Mouse (Mus musculus) intestine, postnatal 0 days (tissue): ENCODE measurements around the gene Shisa2. TPM values are rescaled to one million over a fixed set of nuclear protein-coding genes. Genes with fewer than 3 reads are reported as not detected.

ENCODE experiments used
- ATAC-seq: fragments of 200-750 bp; cut with Nextera tagmentation; 2 replicates; pipeline ENCODE4 v1.8.0; 2017; ENCODE audit warnings: mild to moderate bottlenecking, moderate TSS enrichment, moderate library complexity
- H3K27ac ChIP-seq: fragments of 300-500 bp; sonication (generic); 2 replicates; pipeline ENCODE4 v1.5.1; 2014; ENCODE audit warnings: mild to moderate bottlenecking, low read depth, low read length, moderate library complexity
- H3K27me3 ChIP-seq: fragments of 300-500 bp; sonication (generic); replicated peaks from 2 replicates; pipeline ENCODE4 v1.6.1; 2014; ENCODE audit warnings: low read length, mixed read lengths; ENCODE audit not compliant: control insufficient read depth, insufficient read depth
- H3K36me3 ChIP-seq: fragments of 300-500 bp; sonication (generic); 2 replicates; pipeline ENCODE4 v1.6.1; 2014; ENCODE audit warnings: mild to moderate bottlenecking, moderate library complexity; ENCODE audit not compliant: control insufficient read depth, insufficient read depth
- H3K4me1 ChIP-seq: fragments of 300-500 bp; sonication (generic); replicated peaks from 2 replicates; pipeline ENCODE4 v1.6.1; 2014; ENCODE audit warnings: antibody characterized with exemption, low read length, mixed read lengths; ENCODE audit not compliant: control insufficient read depth, insufficient read depth
- H3K4me2 ChIP-seq: fragments of 300-500 bp; sonication (generic); replicated peaks from 2 replicates; pipeline ENCODE4 v1.6.1; 2014; ENCODE audit warnings: low read depth, mild to moderate bottlenecking, moderate library complexity
- H3K4me3 ChIP-seq: fragments of 300-500 bp; sonication (generic); 2 replicates; pipeline ENCODE4 v1.5.1; 2014; ENCODE audit warnings: low read depth, low read length
- H3K9ac ChIP-seq: fragments of 300-500 bp; sonication (generic); 2 replicates; pipeline ENCODE4 v1.6.1; 2014; ENCODE audit warnings: mild to moderate bottlenecking, low read depth, low read length
- H3K9me3 ChIP-seq: fragments of 300-500 bp; sonication (generic); 2 replicates; pipeline ENCODE4 v1.6.1; 2016; ENCODE audit warnings: mixed run types; ENCODE audit not compliant: control insufficient read depth
- CTCF ChIP-seq: sonication (generic); IDR thresholded peaks from 2 replicates; pipeline ENCODE4 v1.5.1; 2016; ENCODE audit warnings: low read depth, mild to moderate bottlenecking, control low read depth, antibody characterized with exemption, moderate library complexity
- WGBS: fragments of 180-500 bp; shearing (Covaris S2); extraction: QIAGEN DNeasy Blood & Tissue Kit; methylation state at CpG from one replicate; pipeline ENCODE4 v1.1.7; 2014; 5-methylcytosine and 5-hydroxymethylcytosine counted together
- polyA plus RNA-seq: library from polyadenylated mRNA; unstranded; fragments of >200 nt; fragmentation: Nextera tagmentation; extraction: Ambion mirVana; gene quantifications from 2 replicates; pipeline ENCODE4 v1.2.1, GENCODE M21; 2015

The Shisa2 gene
- polyA plus RNA-seq, 1 experiment from 2014 or later: 4.6 TPM

DNA sequence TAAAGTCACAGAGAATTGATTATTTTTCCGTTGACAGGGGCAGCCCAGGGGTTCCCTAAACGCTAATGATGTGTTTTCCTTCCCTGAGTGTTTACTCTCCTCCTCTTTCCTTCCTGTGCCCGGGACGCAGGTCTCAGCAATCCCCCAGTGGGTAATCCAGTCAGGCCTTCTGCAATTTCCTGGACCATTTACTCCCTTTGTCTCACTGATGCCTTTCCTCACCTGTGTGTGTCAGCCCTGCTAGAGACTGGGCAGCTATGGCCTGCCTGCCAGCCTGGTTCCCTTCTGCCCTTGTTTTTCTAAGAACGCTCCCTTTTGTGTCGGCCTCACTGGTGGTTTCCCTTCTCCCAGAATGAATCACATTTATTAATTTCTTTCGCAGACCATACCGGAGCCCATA is 49.4 kb downstream of the Shisa2 start:
- TF ChIP-seq CTCF: no peak
- WGBS: 35% methylated on average over 8 of the region's 8 CpGs
- no peak overlapping the region for H3K4me2 ChIP-seq
- no peak overlapping the region for H3K27ac ChIP-seq
- no peaks in the 10 kb centered on the region for H3K36me3 ChIP-seq
- no peaks in the 10 kb centered on the region for H3K4me1 ChIP-seq
- H3K27me3 ChIP-seq: no peaks in the 10 kb centered on the region
- H3K4me3 ChIP-seq: no peak overlapping the region
- H3K9me3 ChIP-seq: no peaks in the 10 kb centered on the region
- ATAC-seq: no peak
- H3K9ac ChIP-seq: no peak overlapping the region

- Histone ChIP-seq H3K27me3 (no peaks in the 10 kb centered on the region), H3K36me3 (no peaks in the 10 kb centered on the region), H3K4me1 (no peaks in the 10 kb centered on the region), H3K27ac (no peak overlapping the region), H3K9me3 (no peaks in the 10 kb centered on the region), H3K9ac (no peak overlapping the region), H3K4me3 (no peak overlapping the region), H3K4me2 (no peak overlapping the region)
- 73% methylated on average over 4 of the region's 4 CpGs for WGBS
- no peak for TF ChIP-seq CTCF
- ATAC-seq: no peak
These were observed 50.2 kb downstream of the Shisa2 start for GRCm38 (mm10) chr14:59675330-59675729.

GRCm38 (mm10) chr14:59677598-59678003 is 52.5 kb downstream of the Shisa2 start:
- no peak for ATAC-seq

More at GRCm38 (mm10) chr14:59677598-59678003, 52.5 kb downstream of the Shisa2 start:
- no peak overlapping the region for H3K27ac ChIP-seq
- WGBS: 71% methylated on average over 7 of the region's 7 CpGs
- H3K36me3 ChIP-seq: no peaks in the 10 kb centered on the region
- no peak for TF ChIP-seq CTCF
- no peaks in the 10 kb centered on the region for H3K4me1 ChIP-seq
- no peaks in the 10 kb centered on the region for H3K27me3 ChIP-seq
- H3K4me2 ChIP-seq: no peak overlapping the region
- no peak overlapping the region for H3K4me3 ChIP-seq
- H3K9ac ChIP-seq: no peak overlapping the region
- no peaks in the 10 kb centered on the region for H3K9me3 ChIP-seq

Other genes starting within 250 kb of the Shisa2 start
- 0.39 and 0.40 TPM in 2 replicates for gene Phf11c, start 229.9 kb upstream of the Shisa2 start, polyA plus RNA-seq
- 5.3 and 6.9 TPM in 2 replicates for gene Setdb2, start 184.4 kb upstream of the Shisa2 start, polyA plus RNA-seq
- gene Cab39l, start 184.3 kb upstream of the Shisa2 start, polyA plus RNA-seq: 18.1 and 19.0 TPM in 2 replicates
- 22.3 and 24.3 TPM in 2 replicates for gene Cdadc1, start 27.3 kb upstream of the Shisa2 start, polyA plus RNA-seq